In genomic region chr5:130010961-130011360, GRCm38 (mm10) we compare ENCODE assay signal across 14 mouse cellular contexts. TPM values are rescaled to one million over a fixed set of nuclear protein-coding genes. Genes with fewer than 3 reads are reported as not detected.
DNase-seq lines count a peak whose midpoint lies in the region; ATAC-seq and TF ChIP-seq lines count a peak whose summit lies in the region.
"Had no signal": no experiment of that assay in that cellular context is flagged by ENCODE, and none has a peak within 500 bp of the region (broad histone marks: within the 10 kb centered on the region; RNA-seq: fewer than 3 reads in every experiment).

No protein-coding gene starts in this region.

- H3K27me3 ChIP-seq in kidney, postnatal 0 days (ENCODE audit: insufficient read depth, low read length), result no peaks in the 10 kb centered on the region
- no peaks in the 10 kb centered on the region for H3K27me3 ChIP-seq in testis, adult 2 months (ENCODE audit: control insufficient read depth, insufficient read depth, low read length)
- no peaks in the 10 kb centered on the region for H3K27me3 ChIP-seq in splenic B cell, adult 2 months (ENCODE audit: control insufficient read depth, insufficient read depth, low read length, poor library complexity, severe bottlenecking)
- H3K27me3 ChIP-seq: megakaryocyte, embryonic 14.5 days; stomach, embryonic 15.5 days had no signal

- TF ChIP-seq CTCF in kidney, postnatal 0 days (IDR thresholded peaks at IDR 0.05; ENCODE audit: low read depth), result peak; percentile 61
- peak; percentile 83 for TF ChIP-seq CTCF in testis, adult 2 months (IDR thresholded peaks at IDR 0.05; ENCODE audit: control insufficient read depth, insufficient read depth, insufficient replicate concordance, low read depth, low read length)

- no peak for DNase-seq in kidney, postnatal 0 days (ENCODE audit: low spot score)
- no peak for DNase-seq in kidney, postnatal 10 days
- no peak for DNase-seq in testis, postnatal 14 days (ENCODE audit: low spot score)
- peak; percentile 70 for DNase-seq in R1 (ENCODE audit: low read depth, low spot score)
- DNase-seq in splenic B cell, adult 2 months (ENCODE audit: low read depth, low spot score), result peak; percentile 36
- DNase-seq in adrenal gland, adult (ENCODE audit: inconsistent age in 2 of 2, low spot score in 1 of 2), result no peak
- no peak for DNase-seq in right cerebral cortex, postnatal 10 days (ENCODE audit: low spot score in 2 of 2)
- DNase-seq: adrenal gland, postnatal 10 days; cerebellum, adult 11 months; kidney, adult 8-10 months had no signal

- H3K9ac ChIP-seq in kidney, postnatal 0 days (ENCODE audit: low read depth, low read length), result no peak overlapping the region
- H3K9ac ChIP-seq: stomach, embryonic 15.5 days had no signal

- 93% methylated on average over 5 of the region's 5 CpGs for WGBS in kidney, postnatal 0 days

- H3K27ac ChIP-seq in kidney, postnatal 0 days, result no peak overlapping the region
- H3K27ac ChIP-seq in testis, adult 2 months (ENCODE audit: control insufficient read depth, insufficient read depth, low read depth, low read length), result no peak overlapping the region
- H3K27ac ChIP-seq: stomach, embryonic 15.5 days had no signal

- no peak for TF ChIP-seq POLR2A in testis, adult 2 months (IDR thresholded peaks at IDR 0.05; ENCODE audit: control insufficient read depth, low read depth, low read length)

- no peaks in the 10 kb centered on the region for H3K4me1 ChIP-seq in kidney, postnatal 0 days (replicated peaks; ENCODE audit: insufficient read depth, low read length)
- H3K4me1 ChIP-seq in testis, adult 2 months (ENCODE audit: control insufficient read depth, insufficient read depth, low read length), result no peaks in the 10 kb centered on the region
- H3K4me1 ChIP-seq: megakaryocyte, embryonic 14.5 days; stomach, embryonic 15.5 days had no signal

- H3K36me3 ChIP-seq in kidney, postnatal 0 days (ENCODE audit: insufficient read depth, low read length), result peaks cover 14% of the 10 kb centered on the region; the same call in 1 of the 2 replicates
- H3K36me3 ChIP-seq in testis, adult 2 months (ENCODE audit: control insufficient read depth, insufficient read depth, low read length), result no peaks in the 10 kb centered on the region
- peaks cover 1% of the 10 kb centered on the region for H3K36me3 ChIP-seq in splenic B cell, adult 2 months (ENCODE audit: control insufficient read depth, insufficient read depth, low read length, poor library complexity, severe bottlenecking)

- no peak for ATAC-seq in kidney, postnatal 0 days (replicated peaks; ENCODE audit: low FRiP score, low read depth)

- H3K4me2 ChIP-seq in kidney, postnatal 0 days (ENCODE audit: low read length), result no peak overlapping the region
- H3K4me2 ChIP-seq: heart, embryonic 11.5 days; stomach, embryonic 15.5 days had no signal

- no peaks in the 10 kb centered on the region for H3K9me3 ChIP-seq in kidney, postnatal 0 days (replicated peaks; ENCODE audit: low read length)
- H3K9me3 ChIP-seq: stomach, embryonic 15.5 days had no signal

- no peak overlapping the region for H3K4me3 ChIP-seq in kidney, postnatal 0 days (replicated peaks; ENCODE audit: low read depth, low read length)
- no peak overlapping the region for H3K4me3 ChIP-seq in testis, adult 2 months (ENCODE audit: control insufficient read depth, low read depth, low read length)
- H3K4me3 ChIP-seq: megakaryocyte, embryonic 14.5 days; stomach, embryonic 15.5 days had no signal

RNA-seq across cellular contexts. Expression of gene Gusb, which starts 8.1 kb away (rescaled TPM):
- 51.2 and 52.7 TPM in 2 replicates for polyA plus RNA-seq in kidney, postnatal 0 days (2015; fragmentation: Nextera tagmentation; extraction: Ambion mirVana)
- polyA plus RNA-seq in testis, adult 2 months (2012; rRNA removed), result 6.2 and 7.7 TPM in 2 replicates

RNA-seq across cellular contexts. Expression of gene Asl, which starts 18.1 kb away (rescaled TPM):
- 86.4 and 94.1 TPM in 2 replicates for polyA plus RNA-seq in kidney, postnatal 0 days (2015; fragmentation: Nextera tagmentation; extraction: Ambion mirVana)
- 16.5 and 17.1 TPM in 2 replicates for polyA plus RNA-seq in testis, adult 2 months (2012; rRNA removed)

RNA-seq across cellular contexts. Expression of gene Crcp, which starts 18.1 kb away (rescaled TPM):
- 36.8 and 42.8 TPM in 2 replicates for polyA plus RNA-seq in kidney, postnatal 0 days (2015; fragmentation: Nextera tagmentation; extraction: Ambion mirVana)
- polyA plus RNA-seq in testis, adult 2 months (2012; rRNA removed), result 56.0 and 56.5 TPM in 2 replicates

Comparison
In these comparisons a context has a peak if more than half of its experiments do, and no peak if none do; other contexts are left out.
1. DNase-seq: peak in R1 (single experiment) and splenic B cell, adult 2 months (single experiment); none in kidney, postnatal 0 days (single experiment), kidney, postnatal 10 days (single experiment), testis, postnatal 14 days (single experiment), adrenal gland, adult (0 of 2) and right cerebral cortex, postnatal 10 days (0 of 2).